Mouse (Mus musculus): ENCODE results near the gene Tex22. TPM values are rescaled to one million over a fixed set of nuclear protein-coding genes. Genes with fewer than 3 reads are reported as not detected.

The Tex22 gene
- total RNA-seq, 2 experiments from 2014 or later, result 0.35 to 0.52 TPM

GRCm38 (mm10) chr12:113133260-113133659, 59.0 kb downstream of the Tex22 start:
- no peak for DNase-seq (ENCODE audit: low spot score in 2 of 2)
- intact Hi-C loops (cut with DNase I), result no loop called here

- no peak for DNase-seq (ENCODE audit: low spot score in 2 of 2)
- intact Hi-C loops (cut with DNase I), result no loop called here
These were observed 59.6 kb downstream of the Tex22 start for GRCm38 (mm10) chr12:113133861-113134403.

- DNase-seq (ENCODE audit: low spot score in 2 of 2), result no peak
- intact Hi-C loops (cut with DNase I), result no loop called here
These were observed 60.2 kb downstream of the Tex22 start for GRCm38 (mm10) chr12:113134502-113134901.

- intact Hi-C loops (cut with DNase I), result no loop called here
- no peak for DNase-seq (ENCODE audit: low spot score in 2 of 2)
These were observed 61.1 kb downstream of the Tex22 start for GRCm38 (mm10) chr12:113135401-113135800.

- DNase-seq (ENCODE audit: low spot score in 2 of 2), result no peak
- intact Hi-C loops (cut with DNase I), result no loop called here
These were observed 62.3 kb downstream of the Tex22 start for GRCm38 (mm10) chr12:113136492-113137020.

GRCm38 (mm10) chr12:113137260-113138213, 63.2 kb downstream of the Tex22 start:
- no peak for DNase-seq (ENCODE audit: low spot score in 2 of 2)
- intact Hi-C loops (cut with DNase I), result no loop called here

- DNase-seq (ENCODE audit: low spot score in 2 of 2), result no peak
These were observed 64.0 kb downstream of the Tex22 start for GRCm38 (mm10) chr12:113138291-113138690.

More at GRCm38 (mm10) chr12:113138291-113138690, 64.0 kb downstream of the Tex22 start:
- intact Hi-C loops (cut with DNase I), result no loop called here

Small RNA genes lying within 50 kb of the gene (microRNA-seq; reads per million reads assigned to microRNA genes)
- gene Gm44471, result not detected

Other genes starting within 250 kb of the Tex22 start
- gene Cdca4, start 245.1 kb upstream of the Tex22 start, total RNA-seq (2021), result 10 to 100 TPM in 1 of 2 experiments, 1 to 10 TPM in 1; 9.2 to 10.9 TPM
- gene Gpr132, start 206.3 kb upstream of the Tex22 start, total RNA-seq (2021), result not detected
- gene Jag2, start 144.7 kb upstream of the Tex22 start, total RNA-seq (2021), result 10 to 100 TPM; 47.9 to 61.7 TPM
- 10 to 100 TPM; 11.0 to 12.3 TPM for gene Nudt14, start 132.4 kb upstream of the Tex22 start, total RNA-seq (2021)
- 10 to 100 TPM; 59.3 to 74.3 TPM for gene Btbd6, start 98.0 kb upstream of the Tex22 start, total RNA-seq (2021)
- gene Brf1, start 73.8 kb upstream of the Tex22 start, total RNA-seq (2021), result 10 to 100 TPM; 41.4 to 55.5 TPM
- gene Pacs2, start 60.0 kb upstream of the Tex22 start, total RNA-seq (2021), result 10 to 100 TPM; 70.4 to 74.2 TPM
- gene Mta1, start 23.8 kb downstream of the Tex22 start, total RNA-seq (2021), result 10 to 100 TPM; 79.8 to 80.2 TPM
- 100 to 1,000 TPM; 154 to 164 TPM for gene Crip2, start 65.7 kb downstream of the Tex22 start, total RNA-seq (2021)
- gene Crip1, start 71.8 kb downstream of the Tex22 start, total RNA-seq (2021), result 10 to 100 TPM; 12.9 to 14.2 TPM
- 1 to 10 TPM; 1.5 to 2.1 TPM for gene Tedc1, start 81.9 kb downstream of the Tex22 start, total RNA-seq (2021)
- gene Tmem121, start 111.4 kb downstream of the Tex22 start, total RNA-seq (2021), result 10 to 100 TPM; 24.9 to 31.1 TPM